Mouse (Mus musculus) MEL (cell line): ENCODE measurements around the gene 4933414I15Rik. TPM values are rescaled to one million over a fixed set of nuclear protein-coding genes. Genes with fewer than 3 reads are reported as not detected.
A peak's percentile ranks its signal among the peaks of the same experiment; 100 is the strongest.

Source experiments
- DNase-seq: peaks from one replicate; pipeline ENCODE4 v3.0.0; 2011; ENCODE audit warnings: low read depth, low spot score
- H3K27ac ChIP-seq: 2 replicates; pipeline ENCODE4 v1.5.1; 2012; ENCODE audit warnings: low read depth, mild to moderate bottlenecking, control low read depth, low read length, moderate library complexity; ENCODE audit not compliant: control insufficient read depth
- H3K27me3 ChIP-seq, 2 experiments: fragments of 150-350 bp in 1 of 2; sonication (generic) in 1 of 2; 2 replicates each; pipeline ENCODE4 v1.6.1; 2012; ENCODE audit warnings: low read length in 2 of 2, mild to moderate bottlenecking in 2 of 2, improper control_type of control experiment in 1 of 2, moderate library complexity in 1 of 2; ENCODE audit not compliant: insufficient read depth in 2 of 2, control insufficient read depth in 1 of 2
- H3K36me3 ChIP-seq, 2 experiments: 2 replicates each; pipeline ENCODE4 v1.6.1; 2012 to 2014; ENCODE audit warnings: low read length in 2 of 2, improper control_type of control experiment in 1 of 2, inconsistent platforms in 1 of 2, mild to moderate bottlenecking in 1 of 2; ENCODE audit not compliant: insufficient read depth in 2 of 2, control insufficient read depth in 1 of 2
- H3K4me1 ChIP-seq, 2 experiments: fragments of 150-350 bp in 1 of 2; sonication (generic) in 1 of 2; 2 replicates each; pipeline ENCODE4 v1.6.1; 2012; ENCODE audit warnings: low read length in 2 of 2, improper control_type of control experiment in 1 of 2, mild to moderate bottlenecking in 1 of 2; ENCODE audit not compliant: insufficient read depth in 2 of 2, control insufficient read depth in 1 of 2
- H3K4me3 ChIP-seq, 2 experiments: fragments of 150-350 bp in 1 of 2; sonication (generic) in 1 of 2; 2 replicates each; pipeline ENCODE4 v1.5.1; 2012; ENCODE audit warnings: low read depth in 2 of 2, low read length in 2 of 2, mild to moderate bottlenecking in 2 of 2, moderate library complexity in 2 of 2, control low read depth in 1 of 2, improper control_type of control experiment in 1 of 2; ENCODE audit not compliant: control insufficient read depth in 1 of 2, insufficient read depth in 1 of 2
- H3K79me2 ChIP-seq: 2 replicates; pipeline ENCODE4 v1.6.1; 2012; ENCODE audit warnings: mild to moderate bottlenecking, low read length, moderate library complexity; ENCODE audit not compliant: control insufficient read depth, poor library complexity, insufficient read depth
- H3K9ac ChIP-seq: 2 replicates; pipeline ENCODE4 v1.6.1; 2012; ENCODE audit warnings: low read depth, mild to moderate bottlenecking, control low read depth, low read length, moderate library complexity; ENCODE audit not compliant: control insufficient read depth, poor library complexity, severe bottlenecking
- H3K9me3 ChIP-seq: fragments of 150-350 bp; sonication (generic); replicated peaks from 2 replicates; pipeline ENCODE4 v1.6.1; 2012; ENCODE audit warnings: mild to moderate bottlenecking, low read length, improper control_type of control experiment, moderate library complexity; ENCODE audit not compliant: insufficient read depth
- BHLHE40 ChIP-seq: IDR thresholded peaks from 2 replicates; pipeline ENCODE4 v1.6.1; 2012; ENCODE audit warnings: low read depth, mild to moderate bottlenecking, inconsistent platforms, low read length, improper control_type of control experiment, borderline replicate concordance
- CTCF ChIP-seq, 3 experiments: IDR thresholded peaks in 2 of 3; conservative IDR thresholded peaks in 1 of 3; 2 replicates each; pipeline ENCODE4 v1.5.1; 2011 to 2012; ENCODE audit warnings: low read length in 3 of 3, low read depth in 2 of 3, mild to moderate bottlenecking in 2 of 3, improper control_type of control experiment in 1 of 3, inconsistent platforms in 1 of 3, mixed read lengths in 1 of 3, moderate library complexity in 1 of 3; ENCODE audit not compliant: control insufficient read depth in 1 of 3, insufficient read depth in 1 of 3, poor library complexity in 1 of 3, severe bottlenecking in 1 of 3
- ELF1 ChIP-seq: IDR thresholded peaks from 2 replicates; pipeline ENCODE4 v1.6.1; 2014; ENCODE audit warnings: low read depth, mild to moderate bottlenecking, inconsistent platforms, low read length, improper control_type of control experiment, moderate library complexity
- EP300 ChIP-seq, 2 experiments: IDR thresholded peaks; 2 replicates each; pipeline ENCODE4 v1.6.1; 2011; ENCODE audit warnings: improper control_type of control experiment in 2 of 2, low read length in 2 of 2, low read depth in 1 of 2, mild to moderate bottlenecking in 1 of 2
- GABPA ChIP-seq: IDR thresholded peaks from 2 replicates; pipeline ENCODE4 v1.6.1; 2012; ENCODE audit warnings: low read depth, mild to moderate bottlenecking, inconsistent platforms, low read length, improper control_type of control experiment, moderate library complexity
- GATA1 ChIP-seq: IDR thresholded peaks from 2 replicates; pipeline ENCODE4 v1.6.1; 2011; ENCODE audit warnings: low read depth, low read length, improper control_type of control experiment
- JUND ChIP-seq: IDR thresholded peaks from 2 replicates; pipeline ENCODE4 v1.6.1; 2011; ENCODE audit warnings: low read depth, mild to moderate bottlenecking, improper control_type of control experiment, low read length
- MAZ ChIP-seq: IDR thresholded peaks from 2 replicates; pipeline ENCODE4 v1.6.1; 2012; ENCODE audit warnings: low read depth, mild to moderate bottlenecking, inconsistent platforms, low read length, improper control_type of control experiment
- MYB ChIP-seq: IDR thresholded peaks from 2 replicates; pipeline ENCODE4 v1.6.1; 2011; ENCODE audit warnings: mild to moderate bottlenecking, low read depth, low read length, improper control_type of control experiment
- NRF1 ChIP-seq: IDR thresholded peaks from 2 replicates; pipeline ENCODE4 v1.6.1; 2014; ENCODE audit warnings: low read depth, mild to moderate bottlenecking, inconsistent platforms, low read length, improper control_type of control experiment, moderate library complexity; ENCODE audit not compliant: poor library complexity, insufficient read depth, severe bottlenecking
- SMC3 ChIP-seq: IDR thresholded peaks from 2 replicates; pipeline ENCODE4 v1.6.1; 2011; ENCODE audit warnings: low read depth, low read length, improper control_type of control experiment
- TBP ChIP-seq: IDR thresholded peaks from 2 replicates; pipeline ENCODE4 v1.8.0; 2011; ENCODE audit warnings: low read depth, low read length, improper control_type of control experiment
- TCF12 ChIP-seq: IDR thresholded peaks from 2 replicates; pipeline ENCODE4 v1.6.1; 2014; ENCODE audit warnings: low read depth, mild to moderate bottlenecking, inconsistent platforms, low read length, improper control_type of control experiment, moderate library complexity
- ZKSCAN1 ChIP-seq: IDR thresholded peaks from 2 replicates; pipeline ENCODE4 v1.6.1; 2012; ENCODE audit warnings: low read depth, mild to moderate bottlenecking, inconsistent platforms, low read length, improper control_type of control experiment, moderate library complexity
- ZNF384 ChIP-seq: IDR thresholded peaks from 2 replicates; pipeline ENCODE4 v1.6.1; 2012; ENCODE audit warnings: low read depth, mild to moderate bottlenecking, inconsistent platforms, low read length, improper control_type of control experiment
- polyA plus RNA-seq, 2 experiments: library from polyadenylated mRNA; stranded (reverse) in 1 of 2; unstranded in 1 of 2; fragments of >175 nt in 1 of 2; fragments of >200 nt in 1 of 2; gene quantifications; 2 replicates each; pipeline versions ENCODE4 v1.2.1 to v1.2.4; 2012; ENCODE audit warnings: low replicate concordance in 2 of 2, low read depth in 1 of 2; ENCODE audit not compliant: insufficient read length in 2 of 2, insufficient read depth in 1 of 2, missing spikeins in 1 of 2
- total RNA-seq: library from RNA; depleted of rRNA; stranded (reverse); fragments of 300-350 nt; gene quantifications from 2 replicates; pipeline ENCODE4 v1.2.3, GENCODE M21; 2012

Gene 4933414I15Rik
- total and polyA plus RNA-seq, 3 experiments = not detected

- H3K27me3 ChIP-seq = no peaks in the 10 kb centered on the region
- H3K9me3 ChIP-seq = no peaks in the 10 kb centered on the region
- no peak overlapping the region for H3K27ac ChIP-seq
- H3K79me2 ChIP-seq = no peaks in the 10 kb centered on the region
- TF ChIP-seq SMC3 (0 out of 2 replicates have a peak, but pooled peaks have one; percentile 4), ZKSCAN1 (no peak)
- no peak overlapping the region for H3K4me3 ChIP-seq
- no peaks in the 10 kb centered on the region for H3K36me3 ChIP-seq
- DNase-seq = no peak
- H3K9ac ChIP-seq = no peak overlapping the region
- no peaks in the 10 kb centered on the region for H3K4me1 ChIP-seq
These were observed 33.7 kb upstream of the 4933414I15Rik start for GRCm38 (mm10) chr11:50977216-50977615.

DNA sequence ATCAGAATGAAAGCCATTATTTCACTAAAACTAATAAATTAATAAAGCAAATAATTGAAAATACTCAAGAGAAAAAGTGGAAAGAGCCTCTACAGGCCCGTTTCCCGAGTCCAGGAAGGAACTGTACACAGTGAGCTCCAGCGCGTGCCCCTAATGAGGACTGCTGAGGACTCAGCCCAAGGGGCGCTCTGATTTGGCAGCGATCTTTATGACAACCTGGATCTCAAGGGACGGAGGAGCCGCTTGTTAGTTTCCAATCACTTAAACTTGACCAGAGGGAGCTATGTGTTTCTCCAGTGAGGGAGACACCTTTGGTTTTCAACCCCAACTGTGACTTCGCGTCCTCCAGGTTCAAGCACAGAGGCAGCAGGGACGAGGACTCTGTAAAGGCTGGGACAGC, 22.7 kb upstream of the 4933414I15Rik start, which contains the start of gene Olfr1378:
Gene Olfr1378, plus strand, starts transcription at position 301 of the 400 bp plus-strand sequence.
- Histone ChIP-seq H3K9ac (no peak within 1 kb of the TSS), H3K36me3 (no peaks in the 10 kb centered on the region), H3K27me3 (no peaks in the 10 kb centered on the region), H3K27ac (no peak within 1 kb of the TSS), H3K79me2 (no peaks in the 10 kb centered on the region), H3K9me3 (no peaks in the 10 kb centered on the region), H3K4me1 (no peaks in the 10 kb centered on the region), H3K4me3 (no peak within 1 kb of the TSS)
- DNase-seq = no peak
- TF ChIP-seq NRF1 (no peak), BHLHE40 (no peak), MYB (no peak), JUND (no peak)

DNA sequence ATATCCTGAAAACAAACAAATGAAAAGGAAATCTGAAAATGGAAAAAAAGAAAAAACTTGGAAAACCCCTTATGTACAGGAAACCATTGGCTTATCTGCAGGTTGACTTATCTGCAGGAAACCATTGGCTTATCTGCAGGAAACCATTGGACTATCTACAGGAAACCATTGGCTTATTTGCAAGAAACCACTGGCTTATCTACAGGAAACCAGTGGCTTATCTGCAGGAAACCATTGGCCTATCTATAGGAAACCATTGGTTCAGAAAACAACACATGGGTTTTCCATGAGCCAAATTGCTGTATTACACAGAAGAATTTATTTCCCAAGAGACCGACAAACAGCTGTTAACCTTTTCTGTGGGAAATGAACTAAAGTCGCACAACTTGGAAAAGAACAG, 21.3 kb upstream of the 4933414I15Rik start:
- H3K9ac ChIP-seq = no peak overlapping the region
- no peaks in the 10 kb centered on the region for H3K9me3 ChIP-seq
- no peaks in the 10 kb centered on the region for H3K4me1 ChIP-seq
- H3K36me3 ChIP-seq = no peaks in the 10 kb centered on the region
- H3K27ac ChIP-seq = no peak overlapping the region
- no peaks in the 10 kb centered on the region for H3K79me2 ChIP-seq
- TF ChIP-seq GABPA = no peak
- peak; percentile 35; the same call in 1 of the 2 replicates for TF ChIP-seq TCF12
- no peak for TF ChIP-seq TBP
- TF ChIP-seq ZNF384 = no peak
- TF ChIP-seq MAZ = no peak
- no peak for TF ChIP-seq CTCF (IDR thresholded peaks at IDR 0.05 in 2 of 3, conservative IDR thresholded peaks at IDR 0.05 in 1 of 3; ENCODE audit: control insufficient read depth in 1 of 3, insufficient read depth in 1 of 3, low read depth in 2 of 3, low read length in 3 of 3, poor library complexity in 1 of 3, severe bottlenecking in 1 of 3)
- TF ChIP-seq ELF1 = no peak
- peak; percentile 75 for TF ChIP-seq GATA1
- TF ChIP-seq EP300 (IDR thresholded peaks at IDR 0.05; ENCODE audit: low read depth in 1 of 2, low read length in 2 of 2) = peak; percentile 13 to 48; a peak in 1 of 4 replicates
- no peak overlapping the region for H3K4me3 ChIP-seq
- peak; percentile 7 for DNase-seq
- H3K27me3 ChIP-seq = no peaks in the 10 kb centered on the region
